Mouse (Mus musculus) thymus, postnatal 36 days (tissue): Measurements from ENCODE around the gene Bdh2.
A peak's percentile ranks its signal among the peaks of the same experiment; 100 is the strongest.

ENCODE experiments used
- DNase-seq, 2 experiments: peaks; one replicate each; pipeline ENCODE4 v3.0.0; 2022; ENCODE audit warnings: mixed read lengths in 2 of 2

Gene Bdh2

GRCm38 (mm10) chr3:135280669-135281415 lies at the start of gene Bdh2:
Bdh2 (plus strand) TSS chr3:135281221.
- DNase-seq, result peak; percentile 68 to 70

- no peak for DNase-seq
These were observed 49.0 kb upstream of the Bdh2 start for GRCm38 (mm10) chr3:135232058-135232457.

GRCm38 (mm10) chr3:135232462-135232861 lies 48.6 kb upstream of the Bdh2 start:
- DNase-seq, result no peak

GRCm38 (mm10) chr3:135245733-135246132 lies 35.3 kb upstream of the Bdh2 start:
- no peak for DNase-seq

DNA sequence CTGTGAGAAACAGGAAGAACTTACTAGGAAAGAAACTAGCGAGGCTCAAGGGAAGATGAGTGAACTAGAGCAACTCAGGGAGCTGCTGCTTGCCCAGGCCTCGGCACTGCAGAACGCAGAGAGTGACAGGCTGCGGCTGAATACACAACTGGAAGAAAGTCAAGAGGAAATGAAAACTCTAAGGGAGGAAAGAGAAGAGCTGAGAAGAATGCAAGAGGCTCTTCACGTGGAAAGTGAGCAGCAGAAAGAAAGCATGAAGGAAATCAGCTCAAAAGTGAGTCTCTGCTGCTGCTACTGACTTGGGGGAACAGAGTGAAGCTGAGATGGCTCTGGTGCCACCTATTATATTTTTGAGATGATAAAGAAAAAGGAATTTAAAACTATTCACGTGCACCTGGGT lies 34.2 kb upstream of the Bdh2 start:
- no peak for DNase-seq

- DNase-seq, result no peak
These were observed 31.9 kb upstream of the Bdh2 start for GRCm38 (mm10) chr3:135249104-135249503.

GRCm38 (mm10) chr3:135251825-135252224 lies 29.2 kb upstream of the Bdh2 start:
- no peak for DNase-seq

GRCm38 (mm10) chr3:135254784-135255183 lies 26.2 kb upstream of the Bdh2 start:
- no peak for DNase-seq

- no peak for DNase-seq
These were observed 22.1 kb upstream of the Bdh2 start for GRCm38 (mm10) chr3:135258919-135259318.

DNA sequence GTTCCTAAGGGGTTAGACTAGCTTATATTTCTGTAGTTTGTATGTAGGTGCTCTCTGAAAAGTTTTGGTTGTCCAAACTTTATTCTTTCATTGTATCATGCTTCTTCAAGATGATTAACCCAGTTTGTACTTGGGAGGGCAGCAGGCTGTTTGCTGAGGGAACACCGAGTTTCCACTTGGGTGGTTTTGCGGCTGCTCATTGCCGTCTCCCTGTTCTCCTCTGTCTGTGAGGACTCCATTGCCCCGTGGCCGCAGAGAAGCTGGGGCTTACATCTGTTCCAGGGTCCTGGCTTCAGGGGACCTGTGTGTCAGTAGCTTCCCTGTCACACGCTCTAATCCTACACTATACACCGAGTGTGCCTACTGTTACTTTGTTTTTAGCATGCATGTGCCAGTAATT lies 20.8 kb upstream of the Bdh2 start:
- no peak for DNase-seq

DNA sequence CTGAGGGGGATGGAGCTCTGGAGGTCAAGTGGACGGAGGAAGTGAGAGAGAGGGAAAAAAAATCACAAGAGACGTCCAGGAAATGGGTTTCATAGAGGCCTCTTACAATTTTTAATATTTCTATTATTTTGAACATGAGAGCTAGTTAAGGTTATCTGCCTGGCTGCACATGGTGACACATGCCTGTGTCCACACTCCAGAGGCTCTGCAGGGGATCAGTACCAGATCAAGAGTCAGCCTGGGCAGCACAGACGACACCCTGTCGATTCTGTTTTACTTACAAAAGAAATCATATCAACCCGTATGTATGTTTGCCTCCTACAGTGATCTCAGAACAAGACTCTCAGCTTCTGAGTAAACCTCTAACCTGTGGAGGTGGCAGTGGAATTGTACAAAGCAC lies 12.4 kb upstream of the Bdh2 start:
- DNase-seq, result no peak

- DNase-seq, result no peak
These were observed 11.5 kb upstream of the Bdh2 start for GRCm38 (mm10) chr3:135269391-135269990.

DNA sequence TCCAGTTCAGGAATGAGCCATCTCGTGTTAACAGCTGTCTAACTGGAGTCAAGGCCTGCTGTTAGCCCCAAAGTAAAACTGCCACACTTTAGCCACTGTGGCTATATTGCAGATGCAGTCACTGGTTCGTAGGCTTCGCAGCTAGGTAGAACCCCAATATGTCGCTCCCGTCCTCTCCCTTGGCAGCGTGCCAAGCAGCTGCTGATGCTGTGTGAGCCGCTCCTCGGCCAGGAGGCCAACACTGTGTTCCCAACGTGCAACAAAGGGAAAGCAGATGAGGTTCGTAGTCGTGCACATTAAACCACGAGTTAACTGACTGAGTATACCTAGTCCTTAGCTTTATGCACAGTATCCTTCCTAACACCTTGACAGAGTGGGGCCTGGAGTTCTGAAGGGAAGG lies 8.4 kb upstream of the Bdh2 start:
- no peak for DNase-seq

DNA sequence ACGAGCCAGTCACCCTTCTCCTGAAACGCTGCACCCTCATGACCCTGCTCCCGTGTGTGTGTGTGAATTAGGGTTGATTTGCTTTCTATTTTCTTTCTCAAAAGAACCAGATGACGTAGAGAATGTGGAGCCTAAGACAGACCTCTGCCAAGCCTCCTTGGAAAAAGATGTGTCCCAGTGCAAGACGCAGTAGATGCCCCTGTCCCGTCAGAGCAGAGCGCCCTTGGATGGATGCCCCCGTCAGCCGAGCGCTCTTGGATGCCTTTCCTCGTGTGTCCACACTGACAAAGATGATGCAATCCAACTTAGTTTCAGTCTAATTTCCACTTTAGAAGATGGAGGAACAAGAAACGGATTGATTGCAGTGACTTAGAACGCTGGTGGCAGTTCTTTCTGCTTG lies 8.0 kb upstream of the Bdh2 start:
- no peak for DNase-seq

DNA sequence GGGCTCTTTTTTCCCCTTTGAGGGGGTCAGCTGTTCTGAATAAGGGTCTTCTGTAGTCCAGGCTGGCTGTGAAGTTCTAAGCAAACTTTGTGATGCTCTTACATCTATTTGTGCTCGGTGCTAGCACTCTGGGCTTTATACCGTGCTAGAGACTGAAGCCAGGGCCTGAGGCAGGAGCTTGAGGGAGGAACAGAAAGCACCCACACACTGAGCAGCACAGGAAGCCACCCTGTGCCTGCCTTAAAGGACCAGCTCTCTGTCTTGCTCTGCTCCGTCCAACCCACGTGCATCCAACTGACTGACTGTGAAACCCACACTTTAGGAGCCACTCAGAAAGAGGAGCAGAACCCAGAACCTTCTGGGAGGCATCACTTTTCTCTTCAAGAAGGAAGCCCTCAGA lies 861 bp upstream of the Bdh2 start:
- DNase-seq, result peak in 1 of 2 experiments; percentile 13

- DNase-seq, result no peak
These were observed 680 bp downstream of the Bdh2 start for GRCm38 (mm10) chr3:135281701-135282100.

DNA sequence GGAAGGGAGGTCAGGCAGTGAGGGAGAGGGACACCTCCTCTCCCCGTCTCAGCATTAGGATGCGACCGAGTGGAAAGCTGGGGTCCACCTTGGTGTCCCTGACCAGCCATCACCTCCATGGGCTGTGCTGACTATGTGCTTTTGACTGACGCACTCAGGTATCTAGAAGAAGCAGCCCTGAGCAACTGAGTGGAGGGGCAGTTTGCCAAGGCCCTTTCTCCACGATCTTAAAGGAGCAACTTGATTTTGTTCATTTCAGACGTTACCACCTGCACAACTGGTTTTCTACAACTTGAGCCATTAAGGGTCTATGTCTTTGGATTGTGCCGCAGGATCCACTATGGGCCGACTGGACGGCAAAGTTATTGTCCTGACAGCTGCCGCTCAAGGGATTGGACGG lies 4.2 kb downstream of the Bdh2 start:
- DNase-seq, result no peak

DNA sequence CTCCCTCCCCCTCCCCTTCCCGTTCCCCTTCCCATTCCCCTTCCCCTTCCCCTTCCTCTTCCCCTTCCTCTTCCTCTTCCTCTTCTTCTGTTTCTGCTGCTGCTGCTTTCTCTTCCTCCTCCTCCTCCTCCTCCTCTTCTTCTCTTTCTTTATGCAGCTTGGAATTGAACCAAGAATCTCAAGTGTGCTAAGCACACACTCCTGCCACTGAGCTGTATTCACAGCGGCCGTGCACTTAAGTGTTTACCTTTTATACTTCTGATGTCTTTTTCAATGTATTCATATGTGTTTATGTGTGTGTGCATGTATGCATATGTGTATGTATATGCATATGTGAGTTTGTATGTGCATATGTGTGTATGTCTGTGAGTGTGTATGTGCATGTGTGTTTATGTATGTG lies 4.8 kb downstream of the Bdh2 start:
- DNase-seq, result no peak

DNA sequence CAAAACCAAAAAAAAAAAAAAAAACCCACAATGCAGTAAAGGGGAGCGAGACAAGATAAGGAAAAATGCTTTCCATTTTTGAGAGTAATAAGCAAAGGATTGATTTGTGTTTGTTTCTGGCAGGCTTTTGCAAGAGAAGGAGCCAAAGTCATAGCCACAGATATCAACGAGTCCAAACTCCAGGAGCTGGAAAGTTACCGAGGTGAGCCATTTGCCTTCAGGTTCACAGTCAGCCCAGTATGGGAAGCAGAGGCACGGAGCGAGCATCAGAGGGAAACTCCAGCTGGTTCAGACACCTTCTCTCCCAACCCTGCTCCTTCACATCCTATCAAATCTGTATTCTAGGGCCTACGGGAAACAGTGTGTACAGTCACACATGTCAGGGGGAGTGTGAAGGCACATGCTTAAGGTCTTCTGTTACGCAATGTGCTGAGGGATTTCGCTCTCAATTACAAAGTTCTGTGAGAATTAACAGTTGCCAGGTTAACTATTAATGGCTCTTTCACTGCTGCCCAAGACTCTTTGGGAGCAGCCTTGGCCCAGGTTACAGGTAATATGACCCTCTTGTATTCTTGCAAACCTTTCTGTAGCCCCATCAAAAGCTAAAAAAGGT lies 7.2 kb downstream of the Bdh2 start:
- no peak for DNase-seq

DNA sequence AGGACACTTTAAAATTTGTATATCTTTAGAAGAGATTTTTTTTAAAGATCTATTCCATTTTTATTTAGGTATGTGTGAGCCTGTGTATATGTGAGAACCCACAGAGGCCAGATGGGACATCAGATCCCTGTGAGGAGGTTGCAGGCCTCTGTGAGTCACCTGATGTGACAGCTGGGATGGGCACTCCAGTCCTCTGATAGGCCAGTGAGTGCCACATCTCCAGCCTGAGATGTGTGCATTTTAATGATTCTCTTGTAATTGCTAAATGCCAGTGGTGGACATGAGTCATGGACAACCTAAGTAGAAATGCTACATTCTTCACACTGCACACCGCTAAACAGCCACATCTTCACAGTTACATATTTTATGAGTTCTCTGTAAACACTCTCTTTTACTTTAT lies 8.1 kb downstream of the Bdh2 start:
- DNase-seq, result no peak

DNA sequence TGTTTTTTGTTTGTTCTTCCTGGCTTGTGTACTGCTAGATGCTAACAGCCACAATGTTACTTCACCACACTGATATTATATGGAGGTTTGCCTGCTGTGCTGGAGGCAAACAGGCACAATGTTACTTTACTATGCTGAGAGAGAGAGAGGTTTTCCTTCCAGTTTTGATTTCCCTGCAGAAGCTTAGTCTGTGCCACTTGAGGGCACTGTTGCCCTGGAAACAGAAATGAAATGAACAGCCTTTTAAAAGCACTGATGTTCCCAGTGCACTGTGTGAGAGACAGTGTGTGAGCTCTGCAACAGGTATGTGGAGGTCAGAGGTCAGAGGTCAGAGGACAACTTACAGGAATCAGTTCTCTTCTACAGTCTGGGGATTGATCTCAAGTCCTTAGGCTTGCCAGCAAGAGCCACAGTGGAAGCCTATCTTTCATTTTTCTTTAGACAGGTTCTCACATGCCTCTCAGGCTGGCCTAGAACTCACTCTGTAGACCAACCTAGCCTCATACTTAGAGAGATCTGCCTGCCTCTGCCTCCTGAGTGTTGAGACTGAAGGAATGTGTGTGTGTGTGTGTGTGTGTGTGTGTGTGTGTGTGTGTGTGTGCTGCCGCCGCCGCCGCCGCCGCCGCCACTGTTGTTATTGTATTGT lies 9.4 kb downstream of the Bdh2 start:
- DNase-seq, result peak; percentile 43 to 52

GRCm38 (mm10) chr3:135293703-135294102 lies 12.7 kb downstream of the Bdh2 start:
- no peak for DNase-seq

DNA sequence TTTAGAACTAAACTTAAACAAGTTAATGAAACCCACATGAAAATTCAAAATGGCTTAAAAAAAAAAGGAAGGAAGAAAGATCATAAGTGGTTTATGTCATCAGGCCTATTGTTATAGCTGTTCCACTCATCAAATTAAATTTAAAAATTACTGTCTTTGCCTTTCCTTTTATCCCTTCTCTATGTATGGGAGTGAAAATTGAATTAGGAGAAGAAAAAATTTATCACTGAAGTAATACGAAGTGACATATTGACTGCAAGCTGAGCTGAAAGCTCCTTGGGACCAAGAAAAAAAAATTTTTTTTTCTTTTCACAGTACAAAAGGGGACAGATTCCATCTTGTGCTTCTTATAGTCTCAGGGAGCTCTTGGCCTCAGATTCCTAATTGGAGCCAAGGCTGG lies 14.5 kb downstream of the Bdh2 start:
- DNase-seq, result no peak

DNA sequence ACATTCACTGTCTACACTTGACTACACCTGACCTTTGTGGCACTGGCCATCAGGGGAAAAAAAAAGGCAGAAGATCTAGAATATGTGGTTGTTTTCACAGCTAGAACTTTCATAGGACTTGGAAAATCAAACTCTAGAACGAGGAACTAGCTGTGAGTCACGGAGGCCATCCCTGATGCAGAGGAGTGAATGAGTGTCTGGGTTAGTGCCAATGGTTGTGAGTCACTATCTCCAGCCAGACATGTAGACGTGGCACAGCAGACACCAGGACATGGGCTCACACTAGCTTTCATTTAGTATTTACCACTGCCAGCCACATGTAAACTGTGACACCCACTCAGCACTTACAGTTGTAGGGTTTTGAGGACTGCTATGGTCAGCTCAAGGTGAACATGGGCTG lies 17.5 kb downstream of the Bdh2 start:
- DNase-seq, result no peak
